Mouse (Mus musculus) thymus, adult 18-20 months (tissue): ENCODE measurements at regions not wholly inside any gene's neighbourhood (a gene's known extent, or its start where the extent isn't known, plus 50 kb on each side); places are given as distances from the start of the nearest gene placed in this dataset.

ENCODE experiments used
- DNase-seq, 2 experiments: peaks; one replicate each; pipeline ENCODE4 v3.0.0; 2022; ENCODE audit warnings: mixed read lengths in 2 of 2

- DNase-seq, result no peak
Measured at GRCm38 (mm10) chr15:62962681-62963080, 882.3 kb downstream of the Gsdmc2 start.

GRCm38 (mm10) chr15:62960623-62961022 is 884.4 kb downstream of the Gsdmc2 start:
- no peak for DNase-seq

GRCm38 (mm10) chr15:62958506-62959330 is 886.3 kb downstream of the Gsdmc2 start:
- DNase-seq, result no peak

- no peak for DNase-seq
Measured at GRCm38 (mm10) chr15:62954889-62955288, 890.1 kb downstream of the Gsdmc2 start.

- DNase-seq, result no peak
Measured at GRCm38 (mm10) chr15:62954322-62954820, 890.6 kb downstream of the Gsdmc2 start.

- DNase-seq, result no peak
Measured at GRCm38 (mm10) chr15:62953215-62953941, 891.6 kb downstream of the Gsdmc2 start.

- DNase-seq, result no peak
Measured at GRCm38 (mm10) chr15:62952487-62953214, 892.3 kb downstream of the Gsdmc2 start.

- no peak for DNase-seq
Measured at GRCm38 (mm10) chr15:62939416-62939815, 905.6 kb downstream of the Gsdmc2 start.

GRCm38 (mm10) chr15:62937756-62938155 is 907.2 kb downstream of the Gsdmc2 start:
- DNase-seq, result no peak

- no peak for DNase-seq
Measured at GRCm38 (mm10) chr15:62934522-62935189, 910.3 kb downstream of the Gsdmc2 start.

- no peak for DNase-seq
Measured at GRCm38 (mm10) chr15:62920520-62920919, 924.5 kb downstream of the Gsdmc2 start.

GRCm38 (mm10) chr15:62919264-62919663 is 925.7 kb downstream of the Gsdmc2 start:
- DNase-seq, result no peak

- DNase-seq, result no peak
Measured at GRCm38 (mm10) chr15:62908379-62908778, 936.6 kb downstream of the Gsdmc2 start.

GRCm38 (mm10) chr15:62907181-62907580 is 937.8 kb downstream of the Gsdmc2 start:
- no peak for DNase-seq

- DNase-seq, result peak; percentile 6 to 11
Measured at GRCm38 (mm10) chr15:62903047-62903822, 941.7 kb downstream of the Gsdmc2 start.

GRCm38 (mm10) chr15:62901955-62902354 is 943.0 kb downstream of the Gsdmc2 start:
- DNase-seq, result no peak

GRCm38 (mm10) chr15:62889798-62890197 is 955.2 kb downstream of the Gsdmc2 start:
- DNase-seq, result no peak

GRCm38 (mm10) chr15:62885331-62885730 is 959.6 kb downstream of the Gsdmc2 start:
- no peak for DNase-seq

- no peak for DNase-seq
Measured at GRCm38 (mm10) chr15:62871082-62871766, 973.8 kb downstream of the Gsdmc2 start.

GRCm38 (mm10) chr15:62862574-62862973 is 982.4 kb downstream of the Gsdmc2 start:
- DNase-seq, result no peak

GRCm38 (mm10) chr15:62861422-62861821 is 983.6 kb downstream of the Gsdmc2 start:
- DNase-seq, result no peak
